Comparison of ENCODE assay signal across 26 mouse cellular contexts in the genomic region with DNA sequence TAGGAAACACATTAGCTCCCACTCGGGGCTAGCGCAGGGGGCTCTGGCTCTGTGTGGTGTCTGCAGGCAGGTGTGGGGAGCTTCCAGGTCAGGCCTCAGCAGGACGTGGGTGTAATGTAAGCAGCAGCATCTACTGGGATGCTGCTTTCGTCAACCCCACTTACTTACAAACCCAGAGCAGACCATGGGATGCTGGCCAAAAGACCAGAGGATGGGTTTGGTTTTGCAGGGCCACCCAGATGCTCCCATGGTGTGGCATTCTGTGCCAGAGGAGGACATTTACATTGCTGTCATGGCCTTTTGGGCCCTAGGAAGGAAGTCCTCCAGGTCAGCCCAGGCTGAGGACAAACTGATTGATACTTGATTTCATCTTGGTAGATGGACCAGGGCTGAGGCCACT.
"Had no signal": no experiment of that assay in that cellular context is flagged by ENCODE, and none has a peak within 500 bp of the region (broad histone marks: within the 10 kb centered on the region; RNA-seq: fewer than 3 reads in every experiment).

No protein-coding gene starts in this region.

- H3K27ac ChIP-seq: heart, adult 2 months; heart, embryonic 13.5 days; heart, embryonic 15.5 days; hindbrain, embryonic 13.5 days; hindbrain, embryonic 15.5 days; hindbrain, postnatal 0 days; kidney, embryonic 15.5 days; kidney, postnatal 0 days; left cerebral cortex, adult 2 months; limb, embryonic 13.5 days; limb, embryonic 15.5 days; liver, embryonic 12.5 days; liver, embryonic 14.5 days had no signal

- H3K4me1 ChIP-seq: heart, embryonic 13.5 days; heart, embryonic 15.5 days; hindbrain, embryonic 13.5 days; hindbrain, embryonic 15.5 days; kidney, embryonic 15.5 days; limb, embryonic 13.5 days; limb, embryonic 15.5 days; liver, embryonic 12.5 days had no signal

- H3K27me3 ChIP-seq: heart, embryonic 13.5 days; heart, embryonic 15.5 days; hindbrain, embryonic 13.5 days; hindbrain, embryonic 15.5 days; kidney, embryonic 15.5 days; limb, embryonic 13.5 days; limb, embryonic 15.5 days had no signal

- DNase-seq: gastrocnemius, postnatal 14 days; gastrocnemius, postnatal 36 days; heart, adult 11 months; heart, adult 2 months; heart, postnatal 14 days; heart, postnatal 36 days; kidney, adult 11 months; kidney, adult 2 months; kidney, adult 9 months; kidney, postnatal 14 days; kidney, postnatal 36 days; lung, adult 18-20 months had no signal

- H3K9ac ChIP-seq: heart, embryonic 13.5 days; heart, embryonic 15.5 days; hindbrain, embryonic 13.5 days; hindbrain, embryonic 15.5 days; kidney, embryonic 15.5 days; limb, embryonic 13.5 days; limb, embryonic 15.5 days; liver, embryonic 12.5 days; liver, embryonic 14.5 days had no signal

- ATAC-seq: hindbrain, postnatal 0 days; intestine, embryonic 16.5 days; liver, embryonic 12.5 days had no signal

- H3K36me3 ChIP-seq: kidney, embryonic 15.5 days; limb, embryonic 15.5 days; liver, embryonic 12.5 days had no signal

- H3K9me3 ChIP-seq: heart, embryonic 13.5 days; heart, embryonic 15.5 days; hindbrain, embryonic 13.5 days; hindbrain, embryonic 15.5 days; kidney, embryonic 15.5 days; limb, embryonic 13.5 days; limb, embryonic 15.5 days; liver, embryonic 12.5 days had no signal

- H3K4me2 ChIP-seq: heart, embryonic 11.5 days; heart, embryonic 13.5 days; heart, embryonic 15.5 days; hindbrain, embryonic 13.5 days; hindbrain, embryonic 15.5 days; kidney, embryonic 15.5 days; limb, embryonic 13.5 days; limb, embryonic 15.5 days; liver, embryonic 12.5 days had no signal

- H3K4me3 ChIP-seq: heart, adult 2 months; heart, embryonic 13.5 days; heart, embryonic 15.5 days; hindbrain, embryonic 13.5 days; hindbrain, embryonic 15.5 days; kidney, embryonic 15.5 days; left cerebral cortex, adult 2 months; limb, embryonic 13.5 days; limb, embryonic 15.5 days; liver, embryonic 12.5 days had no signal
